Mouse (Mus musculus): ENCODE measurements around the gene Lypd3. TPM values are rescaled to one million over a fixed set of nuclear protein-coding genes. Genes with fewer than 3 reads are reported as not detected.
"Not testable (repeated sequence)": the region's sequence is repeated elsewhere in the genome, so short reads cannot be mapped to it uniquely, and the experiment has no call there.

Gene Lypd3
- polyA plus RNA-seq, 1 experiment from 2014 or later = not detected

- 93% methylated on average over 7 of the region's 7 CpGs for WGBS (ENCODE audit: missing documents)
- no peak overlapping the region for H3K27ac ChIP-seq
Measured at GRCm38 (mm10) chr7:24605561-24605960, 30.8 kb upstream of the Lypd3 start.

DNA sequence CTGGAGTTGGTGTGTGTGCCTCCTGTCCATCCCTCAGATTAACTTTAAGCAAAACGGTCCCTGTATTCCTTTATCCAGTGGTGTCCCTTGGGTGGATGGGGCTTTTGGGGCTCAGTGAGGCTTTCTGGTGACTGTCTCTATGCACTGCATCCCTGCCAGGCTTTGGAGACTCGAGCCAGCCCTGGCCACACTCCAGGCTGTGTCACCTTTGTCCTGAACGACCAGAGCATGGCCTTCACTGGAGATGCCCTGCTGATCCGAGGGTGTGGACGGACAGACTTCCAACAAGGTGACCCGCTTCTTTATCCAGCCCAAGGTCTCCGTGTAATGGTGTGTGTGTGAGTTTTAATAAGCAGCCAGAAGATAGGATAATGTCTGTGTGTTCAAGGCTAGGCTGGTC is 30.3 kb upstream of the Lypd3 start:
- Histone ChIP-seq H3K36me3 (ENCODE audit: inconsistent target) (no peaks in the 10 kb centered on the region; the same call in 1 of the 2 replicates), H3K27ac (no peak overlapping the region), H3K79me2 (ENCODE audit: inconsistent target) (no peaks in the 10 kb centered on the region), H3K4me3 (ENCODE audit: inconsistent target) (no peak overlapping the region)
- WGBS (ENCODE audit: missing documents) = 89% methylated on average over 7 of the region's 7 CpGs

More at GRCm38 (mm10) chr7:24605561-24605960, 30.8 kb upstream of the Lypd3 start:
- no peaks in the 10 kb centered on the region for H3K79me2 ChIP-seq (ENCODE audit: inconsistent target)
- no peaks in the 10 kb centered on the region; the same call in 1 of the 2 replicates for H3K36me3 ChIP-seq (ENCODE audit: inconsistent target)
- no peak overlapping the region for H3K4me3 ChIP-seq (ENCODE audit: inconsistent target)

DNA sequence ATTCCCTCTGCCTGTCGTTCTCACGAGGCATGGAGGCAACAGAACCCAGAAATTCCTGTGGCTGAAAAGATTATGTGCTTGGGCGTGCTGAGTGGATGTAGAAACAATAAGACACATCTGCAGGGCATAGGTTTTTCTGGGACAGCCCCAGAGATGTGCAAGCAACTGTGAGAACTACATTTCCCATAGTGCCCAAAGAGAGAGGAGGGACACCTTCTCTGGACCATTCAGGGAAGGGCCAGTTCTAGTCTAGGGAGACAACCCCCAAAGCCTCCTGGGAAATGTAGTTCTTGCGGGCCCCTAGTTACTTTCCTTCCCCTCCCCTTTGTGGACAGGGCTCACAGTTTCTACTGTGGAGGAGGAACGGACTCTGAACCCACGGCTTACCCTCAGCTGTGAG is 28.3 kb upstream of the Lypd3 start:
- Histone ChIP-seq H3K27ac (0 out of 2 replicates have a peak overlapping the region, but pooled peaks have one; percentile 2), H3K4me3 (ENCODE audit: inconsistent target) (peak overlapping the region; percentile 27), H3K79me2 (ENCODE audit: inconsistent target) (no peaks in the 10 kb centered on the region), H3K36me3 (ENCODE audit: inconsistent target) (no peaks in the 10 kb centered on the region; the same call in 1 of the 2 replicates)
- WGBS (ENCODE audit: missing documents) = 51% methylated on average over 6 of the region's 6 CpGs

DNA sequence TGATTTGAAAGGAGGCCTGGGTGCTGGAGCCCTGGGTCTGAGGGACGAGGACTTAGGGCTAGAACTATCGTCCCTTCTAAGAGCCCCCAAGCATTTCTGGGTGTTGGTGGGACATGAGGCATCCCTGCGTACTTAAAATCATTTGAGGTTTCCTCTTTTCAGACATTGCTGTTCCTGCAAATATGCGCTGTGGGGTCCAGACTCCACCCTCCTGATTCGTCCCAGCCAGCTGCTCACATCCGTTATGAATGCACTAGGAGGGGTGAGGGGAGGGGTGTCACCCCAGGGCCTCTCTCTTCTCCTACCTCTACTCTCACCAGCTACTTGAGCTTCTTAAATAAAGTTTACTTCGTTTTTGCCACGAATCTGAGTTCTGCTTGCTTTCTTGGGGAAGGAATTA is 27.8 kb upstream of the Lypd3 start:
- Histone ChIP-seq H3K36me3 (ENCODE audit: inconsistent target) (no peaks in the 10 kb centered on the region; the same call in 1 of the 2 replicates), H3K79me2 (ENCODE audit: inconsistent target) (no peaks in the 10 kb centered on the region), H3K27ac (0 out of 2 replicates have a peak overlapping the region, but pooled peaks have one; percentile 2), H3K4me3 (ENCODE audit: inconsistent target) (peak overlapping the region; percentile 27)
- 25% methylated on average over 8 of the region's 8 CpGs for WGBS (ENCODE audit: missing documents)

GRCm38 (mm10) chr7:24610144-24610878 is 26.0 kb upstream of the Lypd3 start, which contains the start of gene Phldb3:
Gene Phldb3 (plus strand): TSS chr7:24610763.
- 11% methylated on average over 27 of the region's 27 CpGs for WGBS (ENCODE audit: missing documents)
- Histone ChIP-seq H3K4me3 (ENCODE audit: inconsistent target) (peak within 1 kb of the TSS; percentile 77), H3K36me3 (ENCODE audit: inconsistent target) (no peaks in the 10 kb centered on the region; the same call in 1 of the 2 replicates), H3K27ac (0 out of 2 replicates have a peak within 1 kb of the TSS, but pooled peaks have one; percentile 8), H3K79me2 (ENCODE audit: inconsistent target) (no peaks in the 10 kb centered on the region)

GRCm38 (mm10) chr7:24610879-24611494 is 25.4 kb upstream of the Lypd3 start:
- WGBS (ENCODE audit: missing documents) = 1% methylated on average over 36 of the region's 36 CpGs
- peak overlapping the region; percentile 77 for H3K4me3 ChIP-seq (ENCODE audit: inconsistent target)
- H3K36me3 ChIP-seq (ENCODE audit: inconsistent target) = no peaks in the 10 kb centered on the region
- H3K27ac ChIP-seq = 0 out of 2 replicates have a peak overlapping the region, but pooled peaks have one; percentile 8
- H3K79me2 ChIP-seq (ENCODE audit: inconsistent target) = no peaks in the 10 kb centered on the region

DNA sequence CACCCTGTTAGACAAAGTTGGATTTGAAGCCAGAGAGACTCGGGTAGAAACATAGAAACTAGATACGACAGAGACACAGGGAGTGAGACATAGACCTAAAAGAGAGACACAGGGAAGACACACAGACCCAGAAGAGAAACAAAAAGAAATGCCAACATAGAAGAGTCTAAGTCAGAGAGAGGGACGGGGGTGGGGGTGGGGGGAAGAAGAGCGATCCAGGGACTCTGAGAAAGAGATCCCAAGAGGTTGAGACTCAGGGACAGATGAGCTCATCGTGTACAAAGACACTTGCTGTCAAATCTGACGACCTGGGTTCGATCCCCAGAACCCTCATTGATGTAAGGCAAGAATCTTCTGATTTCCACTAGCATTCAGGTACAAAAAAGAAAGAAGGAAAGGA is 24.6 kb upstream of the Lypd3 start:
- Histone ChIP-seq H3K4me3 (ENCODE audit: inconsistent target) (peak overlapping the region; percentile 77), H3K27ac (no peak overlapping the region), H3K79me2 (ENCODE audit: inconsistent target) (no peaks in the 10 kb centered on the region), H3K36me3 (ENCODE audit: inconsistent target) (no peaks in the 10 kb centered on the region)
- 12% methylated on average over 7 of the region's 7 CpGs for WGBS (ENCODE audit: missing documents)

DNA sequence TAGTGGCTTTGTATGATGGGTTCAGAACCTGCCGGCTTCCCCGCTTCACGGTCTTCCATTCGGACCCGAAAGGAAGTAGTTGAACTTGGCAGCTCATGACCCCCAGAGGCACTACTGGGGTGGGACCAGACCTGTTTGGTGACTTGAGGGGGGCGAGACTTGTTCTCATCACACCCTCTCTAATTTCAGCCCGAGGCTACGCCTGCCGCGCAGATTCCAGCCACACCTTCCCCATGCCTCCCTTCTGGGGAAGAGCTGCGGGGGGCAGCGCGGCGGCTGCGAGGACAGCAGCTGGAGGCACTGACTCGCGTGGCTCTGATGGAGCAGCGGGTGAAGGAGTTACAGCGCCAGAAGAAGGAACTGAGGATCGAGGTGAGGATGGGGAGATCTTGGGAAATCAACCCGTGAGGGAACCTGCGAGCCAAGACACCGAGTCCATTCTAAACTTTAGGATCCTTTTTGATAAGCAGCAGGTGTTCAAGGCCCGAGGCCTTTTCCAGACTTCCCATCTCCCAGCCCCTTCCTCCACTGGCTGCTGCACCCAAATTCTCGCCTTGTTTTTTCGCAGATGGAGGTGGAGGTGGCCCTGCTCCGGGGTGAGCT is 23.9 kb upstream of the Lypd3 start:
- no peak overlapping the region for H3K27ac ChIP-seq
- H3K36me3 ChIP-seq (ENCODE audit: inconsistent target) = no peaks in the 10 kb centered on the region
- WGBS (ENCODE audit: missing documents) = 51% methylated on average over 26 of the region's 27 CpGs
- H3K4me3 ChIP-seq (ENCODE audit: inconsistent target) = no peak overlapping the region
- H3K79me2 ChIP-seq (ENCODE audit: inconsistent target) = no peaks in the 10 kb centered on the region

GRCm38 (mm10) chr7:24614816-24615215 is 21.5 kb upstream of the Lypd3 start:
- H3K4me3 ChIP-seq (ENCODE audit: inconsistent target) = no peak overlapping the region
- H3K36me3 ChIP-seq (ENCODE audit: inconsistent target) = peaks cover 8% of the 10 kb centered on the region; the same call in 1 of the 2 replicates
- H3K79me2 ChIP-seq (ENCODE audit: inconsistent target) = no peaks in the 10 kb centered on the region
- 84% methylated on average over 11 of the region's 13 CpGs for WGBS (ENCODE audit: missing documents)
- H3K27ac ChIP-seq = no peak overlapping the region

DNA sequence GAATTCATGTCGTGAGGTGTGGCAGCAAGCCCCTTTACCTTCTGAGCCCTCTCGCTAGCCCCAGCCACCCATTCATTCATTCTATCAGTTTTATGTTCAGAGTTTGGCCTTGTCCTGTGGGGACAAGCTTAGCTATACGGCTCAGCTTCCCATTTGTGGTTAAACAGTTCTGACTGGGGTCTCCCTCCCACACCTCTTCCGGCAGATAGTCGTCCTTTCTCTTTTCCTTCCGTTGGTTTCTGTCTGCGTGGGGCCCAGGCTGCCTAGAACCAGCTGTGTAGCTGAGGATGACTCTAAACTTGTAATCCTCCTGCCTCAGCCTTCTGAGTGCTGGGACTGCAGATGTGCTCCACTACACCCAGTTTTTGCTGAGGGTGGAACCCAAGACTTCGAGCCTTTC is 18.6 kb upstream of the Lypd3 start:
- no peak overlapping the region for H3K4me3 ChIP-seq (ENCODE audit: inconsistent target)
- no peaks in the 10 kb centered on the region for H3K79me2 ChIP-seq (ENCODE audit: inconsistent target)
- peaks cover 22% of the 10 kb centered on the region for H3K36me3 ChIP-seq (ENCODE audit: inconsistent target)
- WGBS (ENCODE audit: missing documents) = 36% methylated on average over 8 of the region's 8 CpGs
- no peak overlapping the region for H3K27ac ChIP-seq

DNA sequence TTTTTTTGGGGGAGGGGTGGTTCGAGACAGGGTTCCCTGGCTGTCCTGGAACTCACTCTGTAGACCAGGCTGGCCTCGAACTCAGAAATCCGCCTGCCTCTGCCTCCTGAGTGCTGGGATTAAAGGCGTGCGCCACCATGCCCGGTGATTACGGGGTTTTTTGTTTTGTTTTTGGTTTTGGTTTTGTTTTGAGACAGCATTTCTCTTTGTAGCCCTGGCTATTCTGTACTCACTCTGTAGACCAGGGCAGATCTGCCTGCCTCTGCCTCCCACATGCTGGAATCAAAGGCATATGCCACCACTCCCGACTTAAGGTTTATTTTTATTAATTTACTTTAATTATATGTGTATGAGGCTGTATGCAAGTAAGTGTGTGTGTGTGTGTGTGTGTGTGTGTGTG is 18.0 kb upstream of the Lypd3 start:
- WGBS (ENCODE audit: missing documents) = 85% methylated on average over 7 of the region's 8 CpGs
- H3K27ac ChIP-seq; H3K79me2 ChIP-seq (ENCODE audit: inconsistent target); H3K4me3 ChIP-seq (ENCODE audit: inconsistent target): not testable (repeated sequence)
- H3K36me3 ChIP-seq (ENCODE audit: inconsistent target) = peaks cover 27% of the 10 kb centered on the region

DNA sequence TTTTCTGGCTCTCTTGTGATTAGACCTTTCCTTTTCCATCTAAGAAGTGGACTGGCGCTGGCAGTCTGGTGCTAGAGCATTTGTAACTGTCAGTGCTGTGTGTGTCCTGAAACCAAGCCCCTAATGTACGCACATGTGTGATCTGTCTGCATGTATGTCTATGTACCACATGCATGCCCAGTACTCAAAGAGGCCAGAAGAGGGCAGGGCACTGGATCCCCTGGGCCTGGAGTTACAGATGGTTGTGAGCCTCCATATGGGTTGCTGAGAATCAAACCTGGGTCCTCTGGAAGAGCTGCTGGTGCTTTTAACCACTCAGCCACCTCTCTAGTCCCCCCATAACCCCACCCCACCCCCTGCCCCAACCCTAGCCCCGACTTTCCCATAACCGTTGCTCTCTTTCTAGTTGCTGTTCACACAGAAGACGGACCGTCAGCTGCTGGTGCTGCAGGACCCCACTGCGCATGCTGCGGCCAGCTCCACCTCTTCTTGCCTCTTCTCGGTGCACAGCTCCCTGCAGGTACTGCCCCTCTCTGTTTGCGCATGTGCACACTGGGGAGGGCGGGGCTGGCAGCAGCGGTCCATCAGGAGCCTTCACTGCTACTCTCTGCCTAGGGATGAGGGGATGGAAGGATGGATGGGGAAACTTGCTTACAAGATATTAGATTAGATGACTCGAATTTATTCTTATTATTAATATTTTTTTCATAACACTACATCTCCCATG is 16.5 kb upstream of the Lypd3 start:
- H3K36me3 ChIP-seq (ENCODE audit: inconsistent target) = peaks cover 40% of the 10 kb centered on the region
- 93% methylated on average over 12 of the region's 13 CpGs for WGBS (ENCODE audit: missing documents)
- no peak overlapping the region for H3K4me3 ChIP-seq (ENCODE audit: inconsistent target)

DNA sequence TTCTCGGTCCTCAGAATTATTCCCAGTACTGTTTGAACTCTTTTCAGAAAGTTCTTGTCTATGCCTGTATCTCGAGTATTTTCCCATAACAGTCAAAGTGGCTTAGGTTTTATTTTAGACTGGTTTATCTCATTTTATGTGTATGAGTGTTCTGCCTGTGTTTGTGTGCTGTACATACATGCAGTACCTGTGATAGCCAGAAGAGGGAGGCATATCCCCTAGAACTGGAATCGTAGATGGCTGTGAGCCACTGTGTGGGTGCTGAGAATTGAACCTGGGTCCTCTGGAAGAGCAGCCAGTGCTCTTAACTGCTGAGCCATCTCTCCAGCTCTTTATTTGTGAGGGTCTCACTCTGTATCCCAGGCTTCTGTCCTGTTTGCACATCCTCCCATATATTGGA is 15.2 kb upstream of the Lypd3 start:
- no peak overlapping the region for H3K4me3 ChIP-seq (ENCODE audit: inconsistent target)
- 89% methylated on average over 3 of the region's 3 CpGs for WGBS (ENCODE audit: missing documents)
- H3K27ac ChIP-seq = no peak overlapping the region
- H3K36me3 ChIP-seq (ENCODE audit: inconsistent target) = peaks cover 40% of the 10 kb centered on the region
- no peaks in the 10 kb centered on the region for H3K79me2 ChIP-seq (ENCODE audit: inconsistent target)

More for the DNA sequence above, 16.5 kb upstream of the Lypd3 start:
- H3K79me2 ChIP-seq (ENCODE audit: inconsistent target) = no peaks in the 10 kb centered on the region
- H3K27ac ChIP-seq = no peak overlapping the region

- 89% methylated on average over 6 of the region's 6 CpGs for WGBS (ENCODE audit: missing documents)
- Histone ChIP-seq H3K36me3 (ENCODE audit: inconsistent target) (peaks cover 40% of the 10 kb centered on the region), H3K27ac (no peak overlapping the region), H3K79me2 (ENCODE audit: inconsistent target) (no peaks in the 10 kb centered on the region), H3K4me3 (ENCODE audit: inconsistent target) (no peak overlapping the region)
Measured at GRCm38 (mm10) chr7:24622967-24623366, 13.4 kb upstream of the Lypd3 start.
